Mouse (Mus musculus) T-helper 2 cell (primary cell): ENCODE data around the gene Atp5l.
"Not testable (repeated sequence)": the region's sequence is repeated elsewhere in the genome, so short reads cannot be mapped to it uniquely, and the experiment has no call there.

Source experiments
- in situ Hi-C: fragments of 300-600 bp; cut with MboI, MseI; formaldehyde crosslinking; loops from one replicate; pipeline ENCODE4 v1.15.1; 2025; ENCODE audit warnings: high pct_unique_total_duplicates

The Atp5l gene

GRCm38 (mm10) chr9:44920374-44921122, at the start of gene Atp5l:
TSS of gene Atp5l (minus strand) at chr9:44920742.
- in situ Hi-C loops, result no loop called here

GRCm38 (mm10) chr9:44969450-44969849, 48.9 kb upstream of the Atp5l start:
- in situ Hi-C loops, result no loop called here

GRCm38 (mm10) chr9:44967763-44968162, 47.2 kb upstream of the Atp5l start:
- in situ Hi-C loops, result not testable (repeated sequence)

GRCm38 (mm10) chr9:44966815-44967242, 46.3 kb upstream of the Atp5l start:
- in situ Hi-C loops, result no loop called here

- in situ Hi-C loops, result no loop called here
Measured at GRCm38 (mm10) chr9:44965833-44966466, 45.4 kb upstream of the Atp5l start.

GRCm38 (mm10) chr9:44965126-44965832, 44.7 kb upstream of the Atp5l start, which contains the start of gene Ube4a:
TSS of gene Ube4a (minus strand) at chr9:44965600.
- in situ Hi-C loops, result no loop called here

- in situ Hi-C loops, result no loop called here
Measured at GRCm38 (mm10) chr9:44954432-44954831, 33.9 kb upstream of the Atp5l start.

GRCm38 (mm10) chr9:44947836-44948235, 27.3 kb upstream of the Atp5l start:
- in situ Hi-C loops, result no loop called here

- in situ Hi-C loops, result no loop called here
Measured at GRCm38 (mm10) chr9:44946185-44946695, 25.7 kb upstream of the Atp5l start.

- in situ Hi-C loops, result no loop called here
Measured at GRCm38 (mm10) chr9:44942421-44942820, 21.9 kb upstream of the Atp5l start.

- in situ Hi-C loops, result no loop called here
Measured at GRCm38 (mm10) chr9:44941756-44942155, 21.2 kb upstream of the Atp5l start.

- in situ Hi-C loops, result no loop called here
Measured at GRCm38 (mm10) chr9:44921543-44921942, 1.0 kb upstream of the Atp5l start.

- in situ Hi-C loops, result no loop called here
Measured at GRCm38 (mm10) chr9:44921123-44921468, 554 bp upstream of the Atp5l start.

- in situ Hi-C loops, result loop anchor here (5.0 kb wide), 1 partner anchor 52 kb away; no protein-coding TSS in a partner anchor
Measured at GRCm38 (mm10) chr9:44919606-44920005, 936 bp downstream of the Atp5l start.

GRCm38 (mm10) chr9:44916196-44916595, 4.3 kb downstream of the Atp5l start:
- in situ Hi-C loops, result loop anchor here (5.0 kb wide), 1 partner anchor 49 kb away; no protein-coding TSS in a partner anchor

- in situ Hi-C loops, result loop anchor here (5.0 kb wide), 1 partner anchor 47 kb away; no protein-coding TSS in a partner anchor
Measured at GRCm38 (mm10) chr9:44914706-44915105, 5.8 kb downstream of the Atp5l start.

- in situ Hi-C loops, result no loop called here
Measured at GRCm38 (mm10) chr9:44911365-44911764, 9.2 kb downstream of the Atp5l start.

- in situ Hi-C loops, result no loop called here
Measured at GRCm38 (mm10) chr9:44905620-44906019, 14.9 kb downstream of the Atp5l start.

- in situ Hi-C loops, result no loop called here
Measured at GRCm38 (mm10) chr9:44904964-44905363, 15.6 kb downstream of the Atp5l start.

- in situ Hi-C loops, result no loop called here
Measured at GRCm38 (mm10) chr9:44903856-44904255, 16.7 kb downstream of the Atp5l start.

- in situ Hi-C loops, result no loop called here
Measured at GRCm38 (mm10) chr9:44900402-44900801, 20.1 kb downstream of the Atp5l start.

- in situ Hi-C loops, result no loop called here
Measured at GRCm38 (mm10) chr9:44899716-44900115, 20.8 kb downstream of the Atp5l start.
